Mouse (Mus musculus) thymus, adult 2 months (tissue): Measurements from ENCODE around the gene Alg3.

Experiments
- CTCF ChIP-seq: fragments of 200-500 bp; IDR thresholded peaks from 2 replicates; pipeline ENCODE4 v1.5.1; 2012; ENCODE audit warnings: mild to moderate bottlenecking, control low read depth, low read length, moderate library complexity, borderline replicate concordance; ENCODE audit not compliant: control insufficient read depth, poor library complexity, insufficient read depth; ENCODE audit errors: extremely low read depth
- POLR2A ChIP-seq: fragments of 200-500 bp; IDR thresholded peaks from 2 replicates; pipeline ENCODE4 v1.6.1; 2012; ENCODE audit warnings: mild to moderate bottlenecking, low read length, control low read depth, moderate library complexity; ENCODE audit not compliant: control insufficient read depth, poor library complexity, insufficient read depth; ENCODE audit errors: extremely low read depth

GRCm38 (mm10) chr16:20595737-20596136 is 15.8 kb downstream of the Alg3 start:
- no peak for TF ChIP-seq POLR2A
- no peak for TF ChIP-seq CTCF
